Mouse (Mus musculus) testis, adult 2 months (tissue): ENCODE results near the gene Alkbh2. TPM values are rescaled to one million over a fixed set of nuclear protein-coding genes. Genes with fewer than 3 reads are reported as not detected.

ENCODE experiments used
- H3K27ac ChIP-seq: fragments of 200-500 bp; 2 replicates; pipeline ENCODE4 v1.5.1; 2012; ENCODE audit warnings: low read depth, low read length; ENCODE audit not compliant: control insufficient read depth, insufficient read depth
- H3K27me3 ChIP-seq: fragments of 200-500 bp; 2 replicates; pipeline ENCODE4 v1.6.1; 2012; ENCODE audit warnings: mild to moderate bottlenecking, low read length, moderate library complexity; ENCODE audit not compliant: control insufficient read depth, insufficient read depth
- H3K36me3 ChIP-seq: fragments of 200-500 bp; 2 replicates; pipeline ENCODE4 v1.6.1; 2012; ENCODE audit warnings: mild to moderate bottlenecking, low read length; ENCODE audit not compliant: control insufficient read depth, insufficient read depth
- H3K4me1 ChIP-seq: fragments of 200-500 bp; 2 replicates; pipeline ENCODE4 v1.6.1; 2012; ENCODE audit warnings: low read length; ENCODE audit not compliant: control insufficient read depth, insufficient read depth
- H3K4me3 ChIP-seq: fragments of 200-500 bp; 2 replicates; pipeline ENCODE4 v1.5.1; 2012; ENCODE audit warnings: low read depth, mild to moderate bottlenecking, low read length, moderate library complexity, mixed read lengths; ENCODE audit not compliant: control insufficient read depth
- CTCF ChIP-seq: fragments of 200-500 bp; IDR thresholded peaks from 2 replicates; pipeline ENCODE4 v1.5.1; 2012; ENCODE audit warnings: low read depth, mild to moderate bottlenecking, inconsistent platforms, low read length, moderate library complexity; ENCODE audit not compliant: control insufficient read depth, insufficient read depth, insufficient replicate concordance
- POLR2A ChIP-seq: fragments of 200-500 bp; IDR thresholded peaks from 2 replicates; pipeline ENCODE4 v1.6.1; 2012; ENCODE audit warnings: low read depth, mild to moderate bottlenecking, inconsistent platforms, low read length, moderate library complexity; ENCODE audit not compliant: control insufficient read depth
- polyA plus RNA-seq: library from polyadenylated mRNA; depleted of rRNA; stranded (reverse); fragments of >200 nt; gene quantifications from 2 replicates; pipeline ENCODE4 v1.2.3, GENCODE M21; 2012

The Alkbh2 gene
- polyA plus RNA-seq, 1 experiment, result 2.2 TPM

DNA sequence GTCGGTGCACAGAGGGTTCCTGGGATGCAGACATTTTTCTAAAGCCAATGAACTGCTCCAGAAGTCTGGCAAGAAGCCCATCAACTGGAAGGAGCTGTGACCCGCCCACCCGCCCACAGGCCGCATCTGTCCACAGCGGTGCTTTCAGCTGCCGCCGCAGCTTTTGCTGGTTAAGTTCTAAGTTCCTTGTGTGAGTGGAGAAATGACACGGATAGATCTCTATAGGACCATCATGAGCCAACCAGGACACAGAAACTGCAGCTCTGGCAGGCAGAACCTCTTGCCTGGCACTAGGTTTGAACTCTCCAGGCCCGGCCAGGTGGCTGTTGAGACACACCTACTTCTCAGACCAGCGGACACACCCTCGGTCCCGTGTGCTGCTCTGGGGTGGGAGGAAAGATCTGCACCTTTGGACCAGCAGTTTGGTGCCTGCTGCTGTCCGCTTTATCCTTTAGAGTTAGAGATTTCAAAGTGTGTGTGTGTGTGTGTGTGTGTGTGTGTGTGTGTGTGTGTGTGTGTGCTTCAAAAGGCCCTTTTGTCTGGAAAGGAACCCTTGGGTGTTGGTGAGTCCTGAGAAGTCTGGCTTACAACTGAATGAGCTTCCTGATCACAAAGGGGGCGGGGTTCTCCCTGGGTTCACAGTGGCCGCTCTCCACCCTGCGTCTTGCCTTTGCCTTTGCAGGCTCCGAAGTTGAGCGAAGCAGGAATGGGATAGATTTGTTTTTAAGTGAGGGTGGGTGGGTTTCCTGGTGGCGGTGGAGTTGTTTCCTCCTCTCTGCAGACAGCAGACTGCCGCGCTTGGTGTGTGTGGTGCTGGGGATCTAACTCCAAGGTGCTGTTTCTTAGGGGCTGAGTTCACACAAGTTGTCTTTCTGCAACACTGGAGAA lies 10.5 kb upstream of the Alkbh2 start:
- TF ChIP-seq POLR2A (no peak), CTCF (no peak)
- H3K36me3 ChIP-seq, result no peaks in the 10 kb centered on the region

DNA sequence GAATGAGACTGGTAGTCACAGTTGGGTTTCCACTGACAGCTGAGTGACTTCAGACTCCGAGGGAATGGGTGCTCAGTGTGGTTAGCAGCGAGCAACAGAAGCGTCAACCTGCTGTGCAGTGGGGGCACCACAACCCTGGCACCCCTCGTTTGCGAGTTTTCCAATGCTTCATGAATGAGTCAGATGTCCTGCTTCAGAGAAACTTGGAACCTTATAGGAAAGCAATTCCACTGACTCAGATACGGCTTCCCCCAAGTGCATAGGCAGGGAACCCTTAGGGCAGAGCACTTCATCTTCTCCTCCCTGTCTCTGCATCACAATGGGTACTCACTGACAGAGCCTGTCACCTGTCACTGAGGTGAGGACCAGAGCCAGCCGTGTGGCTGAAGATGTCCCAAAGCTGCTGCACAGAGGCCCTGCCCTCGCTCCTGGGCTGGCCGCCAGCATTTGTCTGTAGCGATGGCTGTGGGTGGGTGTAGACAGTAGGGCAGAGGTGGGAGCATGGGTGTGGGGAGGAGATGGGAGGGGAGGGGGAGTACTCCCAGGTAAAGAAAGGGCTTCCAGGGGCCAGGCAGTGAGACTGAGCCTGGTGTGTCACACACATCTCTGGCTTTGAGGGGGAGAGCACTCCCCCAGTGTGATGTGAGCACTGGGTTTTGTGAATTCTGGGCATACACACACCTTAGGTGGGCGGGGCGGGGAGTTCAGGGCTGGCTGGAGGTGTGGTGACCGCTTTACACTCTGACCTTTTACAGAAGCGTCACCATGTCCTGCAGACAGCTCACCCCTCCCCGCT lies 9.7 kb upstream of the Alkbh2 start:
- Histone ChIP-seq H3K27ac (no peak overlapping the region), H3K27me3 (no peaks in the 10 kb centered on the region), H3K4me3 (peak overlapping the region; percentile 57), H3K4me1 (peaks cover 6% of the 10 kb centered on the region), H3K36me3 (no peaks in the 10 kb centered on the region)
- no peak for TF ChIP-seq POLR2A
- TF ChIP-seq CTCF, result no peak

More for the DNA sequence above, 10.5 kb upstream of the Alkbh2 start:
- Histone ChIP-seq H3K4me1 (peaks cover 6% of the 10 kb centered on the region), H3K4me3 (peak overlapping the region; percentile 1; the same call in 1 of the 2 replicates), H3K27me3 (no peaks in the 10 kb centered on the region), H3K27ac (peak overlapping the region; percentile 86)

DNA sequence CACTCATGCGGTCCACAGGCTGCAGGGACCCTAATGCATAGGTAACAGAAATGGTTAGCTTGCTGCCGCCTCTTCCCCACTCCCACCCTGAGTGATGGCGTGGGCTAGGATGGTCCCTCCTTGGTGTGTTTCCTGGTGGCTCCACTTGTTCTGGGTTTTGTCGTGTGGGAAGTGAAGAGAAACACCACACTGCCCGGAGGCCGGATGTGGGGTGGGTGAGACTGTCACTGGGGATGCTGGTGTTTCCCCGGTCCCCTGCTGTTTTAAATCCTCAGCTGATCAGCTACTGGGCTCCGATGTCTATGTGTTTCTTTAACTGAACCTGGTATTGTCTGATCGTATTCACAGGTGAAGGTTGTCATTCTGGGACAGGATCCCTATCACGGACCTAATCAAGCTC lies 7.5 kb upstream of the Alkbh2 start:
- TF ChIP-seq CTCF, result no peak
- TF ChIP-seq POLR2A, result no peak
- Histone ChIP-seq H3K27ac (no peak overlapping the region), H3K4me3 (no peak overlapping the region), H3K36me3 (no peaks in the 10 kb centered on the region), H3K27me3 (no peaks in the 10 kb centered on the region), H3K4me1 (peaks cover 13% of the 10 kb centered on the region)

DNA sequence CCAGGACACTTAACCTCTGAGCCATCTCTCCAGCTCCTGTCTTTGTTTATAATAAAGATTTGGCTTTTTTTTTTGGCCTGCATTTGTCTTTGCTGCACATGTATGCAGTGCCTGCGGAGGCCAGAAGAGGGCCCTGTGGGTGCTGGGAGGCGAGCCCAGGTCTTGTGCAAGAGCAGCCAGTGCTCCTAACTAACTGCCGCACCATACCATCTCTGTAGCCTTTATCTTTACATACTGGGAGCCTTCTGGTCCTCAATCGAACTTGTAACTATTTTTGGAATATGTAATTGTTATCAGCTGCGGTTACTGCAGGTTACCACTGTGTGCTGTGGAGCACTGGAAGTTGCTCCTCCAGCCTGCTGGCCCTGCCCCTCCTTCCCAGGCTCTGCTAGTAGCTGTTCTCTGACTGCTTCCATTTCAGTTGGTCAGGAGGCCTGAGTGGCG lies 6.1 kb upstream of the Alkbh2 start:
- TF ChIP-seq CTCF (peak; percentile 39; the same call in 1 of the 2 replicates), POLR2A (no peak)
- H3K27ac ChIP-seq, result no peak overlapping the region
- no peaks in the 10 kb centered on the region for H3K27me3 ChIP-seq
- H3K4me1 ChIP-seq, result peaks cover 17% of the 10 kb centered on the region
- no peaks in the 10 kb centered on the region for H3K36me3 ChIP-seq
- H3K4me3 ChIP-seq, result no peak overlapping the region

DNA sequence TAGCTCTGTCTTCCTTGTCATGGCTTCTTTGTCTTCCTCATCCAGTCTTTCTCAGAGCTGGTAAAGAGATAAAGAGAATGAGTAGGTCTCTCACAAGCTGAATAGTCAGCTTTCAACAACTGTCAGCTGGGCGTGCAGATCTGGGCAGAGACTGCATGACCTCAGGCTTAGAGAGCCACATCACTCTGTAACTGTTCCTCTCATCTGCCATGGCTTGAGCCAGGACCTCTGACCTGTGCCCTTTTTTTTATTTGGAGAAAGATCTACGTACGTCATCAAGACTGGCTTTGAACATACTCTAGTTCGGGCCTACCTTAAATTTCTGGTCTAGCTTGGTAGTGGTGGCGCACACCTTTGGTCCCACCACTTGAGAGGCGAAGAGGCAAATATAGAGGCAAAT lies 4.8 kb upstream of the Alkbh2 start:
- no peak overlapping the region for H3K4me3 ChIP-seq
- H3K36me3 ChIP-seq, result no peaks in the 10 kb centered on the region
- H3K4me1 ChIP-seq, result peaks cover 15% of the 10 kb centered on the region

DNA sequence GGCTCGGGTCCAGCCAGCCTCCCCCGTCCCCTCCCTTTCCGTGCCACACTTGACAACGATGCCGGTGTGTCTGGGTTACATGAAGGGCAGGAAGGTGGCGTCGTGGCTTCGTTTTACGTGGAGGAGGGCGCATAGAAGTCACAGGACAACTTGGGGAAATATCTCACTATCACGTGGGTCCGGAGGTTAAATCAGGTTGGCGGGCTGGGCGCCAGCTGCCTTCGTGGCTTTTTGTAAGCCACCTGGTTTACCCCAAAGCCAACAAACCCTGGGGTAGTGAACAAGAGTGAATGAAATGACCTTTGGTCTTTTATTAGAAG lies 3.5 kb upstream of the Alkbh2 start:
- no peaks in the 10 kb centered on the region for H3K27me3 ChIP-seq
- H3K36me3 ChIP-seq, result no peaks in the 10 kb centered on the region
- H3K27ac ChIP-seq, result peak overlapping the region; percentile 46
- peaks cover 24% of the 10 kb centered on the region for H3K4me1 ChIP-seq
- TF ChIP-seq CTCF, result no peak
- no peak for TF ChIP-seq POLR2A
- H3K4me3 ChIP-seq, result peak overlapping the region; percentile 78

More for the DNA sequence above, 4.8 kb upstream of the Alkbh2 start:
- TF ChIP-seq CTCF, result no peak
- TF ChIP-seq POLR2A, result no peak
- H3K27ac ChIP-seq, result no peak overlapping the region
- H3K27me3 ChIP-seq, result no peaks in the 10 kb centered on the region
